Mouse (Mus musculus): Measurements from ENCODE around the gene Gabrr3. TPM values are rescaled to one million over a fixed set of nuclear protein-coding genes. Genes with fewer than 3 reads are reported as not detected.

Gene Gabrr3
- polyA plus RNA-seq (2014; fragmentation: Nextera tagmentation; extraction: Ambion mirVana), result 0.04 TPM in 1 of 2 replicates, not detected in the other

GRCm38 (mm10) chr16:59407032-59407431 lies at the start of gene Gabrr3:
Gabrr3 (plus strand) TSS chr16:59407332.
- Histone ChIP-seq H3K9me3 (ENCODE audit: control insufficient read depth, low read length) (no peaks in the 10 kb centered on the region), H3K27ac (ENCODE audit: low read depth, low read length) (no peak within 1 kb of the TSS), H3K4me2 (ENCODE audit: low read depth, low read length) (no peak within 1 kb of the TSS), H3K27me3 (ENCODE audit: control insufficient read depth, insufficient read depth, low read length) (no peaks in the 10 kb centered on the region), H3K4me3 (ENCODE audit: low read depth, low read length) (no peak within 1 kb of the TSS), H3K36me3 (ENCODE audit: control insufficient read depth, insufficient read depth, low read length) (no peaks in the 10 kb centered on the region), H3K4me1 (ENCODE audit: control insufficient read depth, insufficient read depth, low read length) (no peaks in the 10 kb centered on the region), H3K9ac (replicated peaks; ENCODE audit: low read depth, low read length) (no peak within 1 kb of the TSS)
- 62% methylated on average over 5 of the region's 5 CpGs for WGBS
- ATAC-seq (ENCODE audit: low read depth), result no peak

DNA sequence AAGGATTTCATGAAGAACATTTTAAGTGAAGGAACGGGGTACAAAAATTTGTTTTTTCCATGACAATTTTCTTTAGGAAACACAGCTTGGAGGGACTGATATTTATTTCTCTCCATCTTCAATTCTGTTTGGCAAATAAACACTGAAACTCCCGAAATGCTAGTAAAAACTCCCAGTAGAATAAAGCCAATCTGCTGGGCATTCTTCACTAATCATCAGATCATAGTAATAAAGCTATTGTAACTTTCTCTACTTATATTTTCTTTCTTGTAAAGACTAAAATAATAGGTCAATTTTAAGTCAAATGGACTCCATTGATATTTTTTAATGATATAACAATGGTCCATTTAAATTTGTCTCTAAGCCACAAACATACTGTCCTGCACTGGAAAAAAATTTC lies 43.2 kb upstream of the Gabrr3 start, which contains the start of gene Olfr209:
TSS of gene Olfr209 (minus strand) at position 101 of the 400 bp plus-strand sequence.
- H3K27me3 ChIP-seq (ENCODE audit: control insufficient read depth, insufficient read depth, low read length), result no peaks in the 10 kb centered on the region
- ATAC-seq (ENCODE audit: low read depth), result no peak
- H3K36me3 ChIP-seq (ENCODE audit: control insufficient read depth, insufficient read depth, low read length), result no peaks in the 10 kb centered on the region
- no peaks in the 10 kb centered on the region for H3K4me1 ChIP-seq (ENCODE audit: control insufficient read depth, insufficient read depth, low read length)
- no peak within 1 kb of the TSS for H3K27ac ChIP-seq (ENCODE audit: low read depth, low read length)
- H3K4me3 ChIP-seq (ENCODE audit: low read depth, low read length), result no peak within 1 kb of the TSS
- WGBS, result 89% methylated on average over 2 of the region's 2 CpGs
- no peak within 1 kb of the TSS for H3K9ac ChIP-seq (replicated peaks; ENCODE audit: low read depth, low read length)
- no peak within 1 kb of the TSS for H3K4me2 ChIP-seq (ENCODE audit: low read depth, low read length)
- H3K9me3 ChIP-seq (ENCODE audit: control insufficient read depth, low read length), result no peaks in the 10 kb centered on the region

- Histone ChIP-seq H3K27ac (ENCODE audit: low read depth, low read length) (no peak overlapping the region), H3K9me3 (ENCODE audit: control insufficient read depth, low read length) (no peaks in the 10 kb centered on the region), H3K4me3 (ENCODE audit: low read depth, low read length) (no peak overlapping the region), H3K4me1 (ENCODE audit: control insufficient read depth, insufficient read depth, low read length) (no peaks in the 10 kb centered on the region), H3K36me3 (ENCODE audit: control insufficient read depth, insufficient read depth, low read length) (no peaks in the 10 kb centered on the region), H3K27me3 (ENCODE audit: control insufficient read depth, insufficient read depth, low read length) (no peaks in the 10 kb centered on the region), H3K4me2 (ENCODE audit: low read depth, low read length) (no peak overlapping the region), H3K9ac (replicated peaks; ENCODE audit: low read depth, low read length) (no peak overlapping the region)
- ATAC-seq (ENCODE audit: low read depth), result no peak
- WGBS, result 75% methylated on average over 3 of the region's 3 CpGs
Measured at GRCm38 (mm10) chr16:59393300-59393699, 13.8 kb upstream of the Gabrr3 start.

GRCm38 (mm10) chr16:59401102-59401501 lies 6.0 kb upstream of the Gabrr3 start:
- Histone ChIP-seq H3K9me3 (ENCODE audit: control insufficient read depth, low read length) (no peaks in the 10 kb centered on the region), H3K4me2 (ENCODE audit: low read depth, low read length) (no peak overlapping the region), H3K4me3 (ENCODE audit: low read depth, low read length) (no peak overlapping the region), H3K27me3 (ENCODE audit: control insufficient read depth, insufficient read depth, low read length) (no peaks in the 10 kb centered on the region), H3K9ac (replicated peaks; ENCODE audit: low read depth, low read length) (no peak overlapping the region), H3K4me1 (ENCODE audit: control insufficient read depth, insufficient read depth, low read length) (no peaks in the 10 kb centered on the region), H3K27ac (ENCODE audit: low read depth, low read length) (no peak overlapping the region), H3K36me3 (ENCODE audit: control insufficient read depth, insufficient read depth, low read length) (no peaks in the 10 kb centered on the region)
- no peak for ATAC-seq (ENCODE audit: low read depth)
- 77% methylated on average over 7 of the region's 7 CpGs for WGBS

GRCm38 (mm10) chr16:59401985-59402384 lies 5.1 kb upstream of the Gabrr3 start:
- Histone ChIP-seq H3K4me2 (ENCODE audit: low read depth, low read length) (no peak overlapping the region), H3K4me3 (ENCODE audit: low read depth, low read length) (no peak overlapping the region), H3K9me3 (ENCODE audit: control insufficient read depth, low read length) (no peaks in the 10 kb centered on the region), H3K27ac (ENCODE audit: low read depth, low read length) (no peak overlapping the region), H3K36me3 (ENCODE audit: control insufficient read depth, insufficient read depth, low read length) (no peaks in the 10 kb centered on the region), H3K27me3 (ENCODE audit: control insufficient read depth, insufficient read depth, low read length) (no peaks in the 10 kb centered on the region), H3K9ac (replicated peaks; ENCODE audit: low read depth, low read length) (no peak overlapping the region), H3K4me1 (ENCODE audit: control insufficient read depth, insufficient read depth, low read length) (no peaks in the 10 kb centered on the region)
- 73% methylated on average over 4 of the region's 4 CpGs for WGBS
- peak; percentile 21; the same call in 1 of the 2 replicates for ATAC-seq (ENCODE audit: low read depth)

- 21% methylated on average over 4 of the region's 4 CpGs for WGBS
- Histone ChIP-seq H3K4me2 (ENCODE audit: low read depth, low read length) (no peak overlapping the region), H3K4me1 (ENCODE audit: control insufficient read depth, insufficient read depth, low read length) (no peaks in the 10 kb centered on the region)
Measured at GRCm38 (mm10) chr16:59403684-59404083, 3.4 kb upstream of the Gabrr3 start.

GRCm38 (mm10) chr16:59404798-59405197 lies 2.3 kb upstream of the Gabrr3 start:
- Histone ChIP-seq H3K9me3 (ENCODE audit: control insufficient read depth, low read length) (no peaks in the 10 kb centered on the region), H3K4me2 (ENCODE audit: low read depth, low read length) (no peak overlapping the region), H3K27me3 (ENCODE audit: control insufficient read depth, insufficient read depth, low read length) (no peaks in the 10 kb centered on the region), H3K27ac (ENCODE audit: low read depth, low read length) (no peak overlapping the region), H3K36me3 (ENCODE audit: control insufficient read depth, insufficient read depth, low read length) (no peaks in the 10 kb centered on the region), H3K4me1 (ENCODE audit: control insufficient read depth, insufficient read depth, low read length) (no peaks in the 10 kb centered on the region), H3K9ac (replicated peaks; ENCODE audit: low read depth, low read length) (no peak overlapping the region), H3K4me3 (ENCODE audit: low read depth, low read length) (no peak overlapping the region)
- no peak for ATAC-seq (ENCODE audit: low read depth)
- 79% methylated on average over 9 of the region's 9 CpGs for WGBS

More at GRCm38 (mm10) chr16:59403684-59404083, 3.4 kb upstream of the Gabrr3 start:
- Histone ChIP-seq H3K9ac (replicated peaks; ENCODE audit: low read depth, low read length) (no peak overlapping the region), H3K9me3 (ENCODE audit: control insufficient read depth, low read length) (no peaks in the 10 kb centered on the region), H3K27ac (ENCODE audit: low read depth, low read length) (no peak overlapping the region), H3K36me3 (ENCODE audit: control insufficient read depth, insufficient read depth, low read length) (no peaks in the 10 kb centered on the region), H3K4me3 (ENCODE audit: low read depth, low read length) (no peak overlapping the region), H3K27me3 (ENCODE audit: control insufficient read depth, insufficient read depth, low read length) (no peaks in the 10 kb centered on the region)
- peak; percentile 88 for ATAC-seq (ENCODE audit: low read depth)

- H3K4me3 ChIP-seq (ENCODE audit: low read depth, low read length), result no peak overlapping the region
- no peaks in the 10 kb centered on the region for H3K9me3 ChIP-seq (ENCODE audit: control insufficient read depth, low read length)
- peak overlapping the region; percentile 39; the same call in 1 of the 2 replicates for H3K27ac ChIP-seq (ENCODE audit: low read depth, low read length)
- peak; percentile 89 for ATAC-seq (ENCODE audit: low read depth)
- H3K36me3 ChIP-seq (ENCODE audit: control insufficient read depth, insufficient read depth, low read length), result no peaks in the 10 kb centered on the region
- no peaks in the 10 kb centered on the region for H3K27me3 ChIP-seq (ENCODE audit: control insufficient read depth, insufficient read depth, low read length)
- no peaks in the 10 kb centered on the region for H3K4me1 ChIP-seq (ENCODE audit: control insufficient read depth, insufficient read depth, low read length)
- 24% methylated on average over 15 of the region's 15 CpGs for WGBS
- no peak overlapping the region for H3K9ac ChIP-seq (replicated peaks; ENCODE audit: low read depth, low read length)
- H3K4me2 ChIP-seq (ENCODE audit: low read depth, low read length), result 0 out of 2 replicates have a peak overlapping the region, but pooled peaks have one; percentile 17
Measured at GRCm38 (mm10) chr16:59409341-59409748, 2.2 kb downstream of the Gabrr3 start.

DNA sequence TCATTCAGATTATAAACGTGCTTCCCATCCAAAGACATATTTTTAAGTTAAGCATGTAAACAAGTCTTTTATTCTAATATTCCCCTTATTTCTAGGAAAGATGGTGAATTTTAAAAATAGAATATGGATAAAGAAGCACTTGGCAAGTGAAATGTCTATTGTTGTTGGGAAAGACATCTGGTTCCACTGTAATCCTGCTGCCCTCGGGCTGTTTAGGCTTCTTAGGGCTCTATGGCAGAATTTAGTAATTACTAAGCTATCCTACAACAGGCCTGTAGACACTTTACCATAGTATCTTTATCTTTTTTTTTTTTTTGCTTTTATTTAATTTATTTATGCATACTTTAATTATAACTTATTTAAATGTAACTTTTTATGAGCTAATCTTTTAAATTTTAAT lies 2.7 kb downstream of the Gabrr3 start:
- no peak for ATAC-seq (ENCODE audit: low read depth)

More for the DNA sequence above, 2.7 kb downstream of the Gabrr3 start:
- Histone ChIP-seq H3K27me3 (ENCODE audit: control insufficient read depth, insufficient read depth, low read length) (no peaks in the 10 kb centered on the region), H3K4me2 (ENCODE audit: low read depth, low read length) (no peak overlapping the region), H3K9me3 (ENCODE audit: control insufficient read depth, low read length) (no peaks in the 10 kb centered on the region), H3K4me3 (ENCODE audit: low read depth, low read length) (no peak overlapping the region), H3K9ac (replicated peaks; ENCODE audit: low read depth, low read length) (no peak overlapping the region), H3K36me3 (ENCODE audit: control insufficient read depth, insufficient read depth, low read length) (no peaks in the 10 kb centered on the region), H3K27ac (ENCODE audit: low read depth, low read length) (peak overlapping the region; percentile 39; the same call in 1 of the 2 replicates), H3K4me1 (ENCODE audit: control insufficient read depth, insufficient read depth, low read length) (no peaks in the 10 kb centered on the region)
- 51% methylated on average over 2 of the region's 2 CpGs for WGBS
